Mouse (Mus musculus) right cerebral cortex, postnatal 36 days (tissue): Measurements from ENCODE around the gene Tgm2.

Source experiments
- DNase-seq, 2 experiments: peaks; one replicate each; pipeline ENCODE4 v3.0.0; 2022; ENCODE audit warnings: low spot score in 2 of 2, mixed read lengths in 1 of 2

Tgm2 gene

DNA sequence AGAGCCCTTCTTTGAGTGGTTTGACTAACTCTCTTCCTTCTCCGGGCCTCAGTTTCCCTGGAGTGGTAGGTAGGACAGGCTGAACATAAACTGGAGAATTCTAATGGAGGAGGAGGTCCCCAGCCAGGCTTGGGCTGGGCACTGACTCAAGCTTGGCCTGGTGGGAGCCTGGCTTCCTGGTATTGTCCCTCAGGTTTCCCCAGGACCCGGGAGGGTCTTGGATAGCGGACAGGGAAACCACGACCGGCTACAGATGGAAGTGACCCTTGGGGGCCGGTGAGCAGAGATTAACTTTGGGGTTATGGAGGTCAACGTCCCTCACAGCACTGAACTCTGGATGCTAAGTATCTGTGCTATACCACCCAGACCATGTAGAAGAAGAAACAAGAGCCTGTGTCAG lies 5.0 kb downstream of the Tgm2 start:
- DNase-seq: no peak

DNA sequence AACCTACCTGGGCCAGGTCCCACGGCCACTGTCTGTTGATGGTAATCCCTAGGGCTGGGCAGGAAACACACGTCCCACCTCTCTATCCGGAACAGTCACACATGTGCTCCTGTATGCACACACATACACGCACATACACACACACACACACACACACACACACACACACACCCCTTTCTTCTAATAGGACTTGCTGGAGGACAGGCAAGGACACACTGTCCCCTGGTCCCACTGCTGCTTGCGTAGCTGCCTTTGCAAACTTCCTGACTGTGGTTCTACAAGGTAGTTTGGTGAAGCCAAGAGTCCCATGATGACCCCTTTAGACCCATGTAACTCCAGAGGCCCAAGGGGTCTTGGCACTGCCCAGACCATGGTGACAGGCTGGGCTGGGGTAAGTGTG lies 5.6 kb downstream of the Tgm2 start:
- DNase-seq: no peak

DNA sequence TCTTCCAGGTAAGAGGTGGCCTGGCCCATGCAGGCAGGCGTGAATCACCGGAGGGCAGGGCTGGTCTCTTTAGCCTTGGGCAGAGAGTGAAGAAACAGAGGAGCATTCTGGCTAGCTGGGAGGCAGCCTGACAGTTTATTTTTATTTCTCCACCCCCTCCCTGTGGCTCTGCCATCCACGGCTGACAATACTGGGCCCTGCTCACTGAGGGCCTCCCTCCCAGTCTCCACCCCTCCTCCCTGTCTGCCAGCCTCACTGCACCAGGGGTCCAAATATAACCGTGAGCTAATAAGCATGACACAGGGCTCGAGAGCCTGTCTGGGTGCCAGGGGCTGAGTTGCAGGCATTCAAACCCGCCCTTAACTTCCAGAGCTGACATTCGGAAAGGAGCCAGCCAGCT lies 6.6 kb downstream of the Tgm2 start:
- DNase-seq: peak; percentile 24 to 30

DNA sequence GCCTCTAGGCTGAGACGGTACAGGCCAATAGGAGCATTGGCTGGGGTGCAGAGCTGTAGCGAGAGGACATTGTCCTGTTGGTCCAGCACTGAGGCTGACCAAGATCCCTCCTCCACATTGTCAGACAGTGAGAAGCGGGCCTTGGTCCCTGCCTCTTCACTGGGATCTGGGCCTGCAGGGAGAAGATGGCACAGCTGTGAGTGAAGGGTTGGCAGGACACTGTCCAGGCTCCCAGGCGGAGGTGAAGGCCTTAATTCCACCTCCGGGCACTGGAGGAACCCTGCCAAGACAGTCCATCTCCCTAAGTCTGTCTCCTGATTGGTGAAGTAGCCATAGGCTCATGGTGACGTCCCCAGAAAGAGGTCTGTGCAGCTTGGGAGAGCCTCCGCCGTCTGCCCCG lies 7.5 kb downstream of the Tgm2 start:
- no peak for DNase-seq

DNA sequence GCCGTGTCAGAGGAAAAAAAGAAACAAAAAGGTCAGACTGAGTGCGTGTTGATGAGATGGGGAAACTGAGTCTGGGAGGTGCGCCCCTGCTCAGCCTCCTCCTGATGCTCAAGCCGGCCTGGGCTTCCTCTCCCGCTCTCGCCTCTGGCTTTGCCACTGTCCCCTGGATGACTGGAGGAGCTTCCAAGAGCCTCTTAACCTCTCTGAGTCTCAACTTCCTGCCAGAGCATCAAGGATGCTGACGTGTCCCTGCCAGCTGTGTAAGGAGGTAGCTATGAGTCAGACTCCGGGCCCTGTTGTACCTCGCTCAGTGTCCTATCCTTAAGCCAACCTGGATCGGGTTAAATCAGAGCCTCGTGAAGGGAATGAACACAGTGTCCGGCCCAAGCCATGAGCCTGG lies 8.5 kb downstream of the Tgm2 start:
- no peak for DNase-seq

DNA sequence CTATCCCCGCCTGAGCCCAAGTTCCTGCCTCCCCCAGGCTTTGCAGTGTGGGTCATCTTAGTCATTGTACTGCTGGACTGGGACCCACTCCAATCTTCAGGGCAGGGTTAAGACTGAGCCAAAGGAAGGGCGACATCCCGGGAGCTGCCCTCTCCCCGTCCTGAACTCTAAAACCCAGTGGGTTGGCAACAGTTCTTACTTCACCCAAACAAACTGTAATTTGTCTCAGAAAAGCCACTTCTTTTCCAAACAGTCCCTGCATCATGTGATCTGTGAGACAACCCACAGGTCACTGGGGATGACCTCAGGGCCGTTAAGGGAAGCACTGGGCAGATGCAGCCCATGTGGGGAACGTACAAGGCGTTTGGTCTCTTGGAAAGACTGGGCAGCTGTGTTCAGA lies 10.0 kb downstream of the Tgm2 start:
- DNase-seq: no peak

DNA sequence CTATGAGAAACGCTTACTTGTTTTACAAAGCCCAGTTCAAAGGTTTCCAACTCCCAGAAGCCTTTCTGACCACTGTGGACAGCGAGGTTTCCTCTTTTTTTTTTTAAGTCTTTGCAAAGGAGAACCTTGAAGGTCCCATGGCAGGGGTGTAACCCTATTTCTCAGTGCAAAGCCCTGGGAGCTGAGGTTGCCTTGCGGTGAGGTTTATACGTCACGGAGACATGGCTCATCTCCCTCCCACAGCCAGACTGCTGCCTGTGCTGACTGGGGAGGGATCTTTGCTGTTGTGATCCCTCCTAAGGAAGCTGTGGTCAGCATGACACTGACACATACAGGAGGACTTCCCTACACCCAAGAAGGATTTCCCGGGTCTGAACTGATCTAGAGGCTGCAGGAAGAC lies 13.2 kb downstream of the Tgm2 start:
- DNase-seq: no peak

DNA sequence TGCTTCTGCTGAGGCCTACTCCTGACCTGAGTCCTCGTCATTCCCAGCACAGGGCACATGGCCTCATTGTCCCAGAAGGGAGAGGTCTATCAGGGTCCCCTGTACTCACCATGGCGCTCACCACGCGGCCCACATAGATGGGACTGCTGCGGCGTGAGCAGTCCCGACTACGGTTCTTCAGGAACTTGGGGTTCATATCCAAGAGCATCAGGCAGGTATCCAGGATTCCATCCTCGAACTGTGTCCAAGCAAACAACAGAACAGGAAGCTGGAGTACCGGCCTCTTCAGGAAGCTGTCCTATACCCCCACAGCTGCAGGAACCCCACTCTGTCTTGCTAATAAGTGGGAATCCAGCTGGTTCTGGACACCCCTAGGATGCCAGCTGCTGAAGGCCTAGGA lies 13.9 kb downstream of the Tgm2 start:
- no peak for DNase-seq

DNA sequence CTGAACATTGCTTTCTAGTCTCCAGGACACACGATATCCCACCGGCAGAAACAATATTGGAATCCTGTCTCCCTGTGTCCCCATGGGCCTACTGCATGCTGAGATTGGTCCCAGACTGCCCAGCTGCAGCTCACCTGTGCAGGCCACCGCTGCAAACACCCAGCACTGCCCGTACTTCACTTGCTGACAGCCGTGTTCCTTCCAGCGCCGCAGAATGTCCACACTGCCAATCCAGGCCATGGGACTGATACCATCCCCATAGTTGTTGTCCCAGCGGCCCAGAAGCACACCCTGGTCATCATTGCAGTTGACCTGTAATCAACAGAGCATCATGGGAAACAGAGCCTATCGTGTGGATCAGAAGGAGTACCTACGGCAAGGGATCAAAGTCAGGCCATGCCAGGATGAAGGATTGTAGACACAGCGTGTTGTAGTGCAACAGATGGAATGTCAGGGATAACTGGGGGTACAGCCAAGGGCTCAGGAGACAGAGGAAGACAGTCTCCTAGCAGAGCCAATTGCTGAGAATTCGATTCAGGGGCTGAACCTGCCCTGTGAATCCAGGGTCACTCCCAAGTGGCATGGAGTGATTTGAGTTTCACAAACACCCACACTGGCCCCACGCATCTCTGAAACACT lies 14.9 kb downstream of the Tgm2 start:
- DNase-seq: no peak

DNA sequence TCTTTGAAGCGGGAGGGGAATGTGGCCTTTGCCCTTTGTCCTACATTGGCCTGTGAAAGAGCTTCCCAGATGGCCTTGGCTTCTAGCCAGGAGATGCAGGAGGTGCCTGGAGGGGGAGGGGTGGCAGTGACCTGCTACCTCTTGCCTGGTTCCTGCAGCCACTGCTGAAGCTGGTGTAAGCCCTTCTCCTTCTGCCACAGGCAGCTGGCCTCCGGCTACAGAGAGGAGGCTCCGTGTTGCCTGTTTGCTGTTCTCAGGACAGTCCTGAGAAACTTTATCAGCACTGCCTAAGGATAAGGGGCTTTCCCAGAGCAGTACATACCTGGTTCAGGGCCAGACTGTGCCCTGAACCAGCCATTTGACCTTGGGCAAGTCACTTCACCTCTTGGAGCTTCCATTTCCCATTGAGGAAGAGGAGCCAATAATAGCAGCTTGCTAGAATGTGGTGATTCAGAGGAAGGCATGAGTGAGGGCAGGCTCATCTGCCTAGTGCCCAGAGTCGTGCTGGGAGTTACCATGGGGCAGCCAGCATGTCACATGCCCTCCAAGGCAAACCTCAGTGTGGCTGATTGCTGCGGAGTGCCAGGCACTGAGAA lies 15.7 kb downstream of the Tgm2 start:
- DNase-seq: no peak

DNA sequence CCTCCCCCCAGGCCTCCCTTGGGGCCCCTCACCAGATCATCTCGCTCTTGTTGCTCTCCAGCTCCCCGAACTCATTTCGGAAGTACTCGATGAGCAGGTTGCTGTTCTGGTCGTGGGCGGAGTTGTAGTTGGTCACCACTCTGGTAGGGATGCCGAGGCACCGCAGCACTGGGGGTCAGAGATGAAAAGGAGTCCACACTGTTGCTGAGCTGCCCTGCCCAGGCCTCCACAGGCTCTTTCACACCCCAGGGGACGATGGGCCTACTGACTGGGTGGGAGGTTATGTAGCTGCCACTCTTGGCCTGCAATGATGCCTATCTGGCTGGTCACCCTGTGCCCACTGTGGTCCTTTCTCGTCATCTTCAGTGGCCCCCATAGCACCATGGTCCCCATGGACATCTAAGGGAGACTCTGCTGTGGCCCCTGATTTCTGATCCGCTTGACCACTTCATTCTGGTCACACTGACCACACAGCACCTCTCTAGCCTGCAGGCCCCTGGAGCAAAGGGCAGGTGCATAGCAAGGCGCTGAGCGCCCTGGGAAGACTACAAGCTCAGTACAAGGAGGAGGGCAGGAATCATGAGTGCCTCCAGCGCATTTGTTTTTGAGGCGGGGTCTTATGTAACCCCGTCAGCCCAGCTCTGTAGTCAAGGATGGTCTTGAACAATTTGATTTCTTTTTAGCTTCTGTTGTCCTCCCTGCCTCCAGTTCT lies 16.8 kb downstream of the Tgm2 start:
- no peak for DNase-seq

DNA sequence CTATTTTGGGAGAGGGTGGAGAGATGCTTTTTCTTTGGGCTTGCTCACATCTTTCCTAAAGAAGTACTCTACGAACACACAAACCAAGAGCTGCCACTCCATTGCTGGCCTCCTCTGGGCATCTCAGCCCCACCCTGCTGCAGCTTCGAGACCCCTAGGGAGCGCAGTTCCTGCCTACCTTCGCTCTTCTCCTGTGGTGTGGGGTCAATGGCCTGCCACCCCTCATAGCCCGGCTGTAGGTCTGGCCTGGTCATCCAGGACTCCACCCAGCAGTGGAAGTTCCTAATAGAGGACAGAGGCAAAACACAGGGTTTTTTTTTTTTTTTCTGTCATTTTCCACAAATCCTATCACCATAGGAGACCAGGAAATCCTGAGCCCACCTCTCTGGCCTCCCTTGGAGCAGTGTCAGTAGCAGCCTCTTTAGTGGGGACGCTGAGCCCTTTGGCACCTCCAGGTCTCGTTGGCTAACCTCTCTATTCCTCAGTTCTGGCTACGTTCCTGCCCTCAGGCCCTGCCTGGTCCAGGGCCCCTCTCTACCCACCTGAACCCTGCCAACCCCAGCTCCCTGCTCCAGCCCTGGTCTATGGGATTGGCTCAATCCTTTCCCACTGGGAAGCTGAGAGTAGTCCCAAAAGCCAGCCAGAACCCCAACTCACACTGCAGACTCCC lies 17.6 kb downstream of the Tgm2 start:
- DNase-seq: no peak

DNA sequence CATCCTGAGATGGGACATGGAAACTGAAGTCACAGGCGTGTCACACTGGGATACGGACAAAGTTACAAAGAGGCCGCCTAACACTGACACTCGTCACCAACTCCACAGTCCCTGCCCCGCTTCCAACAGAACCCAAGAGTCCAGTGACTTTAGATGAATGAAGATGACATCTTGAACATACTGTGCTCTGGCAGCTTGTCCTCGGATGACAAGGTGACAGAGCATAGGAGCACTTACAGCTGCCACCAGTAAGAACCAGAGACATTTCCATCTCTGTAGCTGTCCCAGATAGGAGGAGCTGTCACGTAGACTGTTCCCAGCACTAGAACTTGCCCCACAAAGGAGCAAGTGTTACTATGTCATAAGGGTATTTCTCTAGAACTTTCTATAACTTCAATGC lies 18.4 kb downstream of the Tgm2 start:
- no peak for DNase-seq

DNA sequence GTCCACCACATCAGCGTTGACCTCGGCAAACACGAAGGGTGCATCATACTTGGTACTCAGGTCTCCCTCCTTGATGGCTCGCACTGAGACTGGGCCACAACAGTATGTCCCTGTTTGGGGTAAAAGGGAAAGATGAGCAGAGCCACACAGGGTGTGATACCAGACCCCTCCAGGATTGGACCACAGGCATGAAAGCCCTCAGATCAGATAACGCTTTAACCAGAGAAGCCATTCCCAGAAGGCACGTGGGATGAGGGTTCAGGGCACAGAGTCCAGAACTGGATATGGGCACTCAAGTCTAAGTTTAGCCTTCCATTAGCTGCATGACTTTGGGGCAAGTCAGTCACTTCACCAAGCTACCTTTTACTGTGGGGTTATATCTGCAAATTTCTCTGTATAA lies 19.0 kb downstream of the Tgm2 start:
- DNase-seq: no peak

DNA sequence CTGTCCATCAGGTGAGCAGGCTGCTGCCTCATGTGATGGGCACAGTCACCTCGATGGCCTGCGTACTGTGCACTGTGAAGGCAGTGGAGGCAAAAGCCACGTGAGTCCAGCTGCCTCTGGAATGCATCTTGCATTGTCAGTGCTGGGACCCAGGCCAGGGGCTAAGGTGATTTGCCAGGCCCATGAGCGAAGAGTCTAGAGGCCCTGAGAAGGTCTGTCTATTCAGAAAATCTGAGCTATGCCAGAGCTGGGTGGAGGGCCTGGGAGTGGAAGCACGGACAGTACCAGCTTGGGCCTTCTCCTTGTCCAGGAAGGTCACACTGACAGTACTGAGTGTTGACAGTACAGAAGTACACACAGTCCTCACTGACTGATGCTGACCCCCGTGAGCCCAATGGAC lies 23.4 kb downstream of the Tgm2 start:
- no peak for DNase-seq

DNA sequence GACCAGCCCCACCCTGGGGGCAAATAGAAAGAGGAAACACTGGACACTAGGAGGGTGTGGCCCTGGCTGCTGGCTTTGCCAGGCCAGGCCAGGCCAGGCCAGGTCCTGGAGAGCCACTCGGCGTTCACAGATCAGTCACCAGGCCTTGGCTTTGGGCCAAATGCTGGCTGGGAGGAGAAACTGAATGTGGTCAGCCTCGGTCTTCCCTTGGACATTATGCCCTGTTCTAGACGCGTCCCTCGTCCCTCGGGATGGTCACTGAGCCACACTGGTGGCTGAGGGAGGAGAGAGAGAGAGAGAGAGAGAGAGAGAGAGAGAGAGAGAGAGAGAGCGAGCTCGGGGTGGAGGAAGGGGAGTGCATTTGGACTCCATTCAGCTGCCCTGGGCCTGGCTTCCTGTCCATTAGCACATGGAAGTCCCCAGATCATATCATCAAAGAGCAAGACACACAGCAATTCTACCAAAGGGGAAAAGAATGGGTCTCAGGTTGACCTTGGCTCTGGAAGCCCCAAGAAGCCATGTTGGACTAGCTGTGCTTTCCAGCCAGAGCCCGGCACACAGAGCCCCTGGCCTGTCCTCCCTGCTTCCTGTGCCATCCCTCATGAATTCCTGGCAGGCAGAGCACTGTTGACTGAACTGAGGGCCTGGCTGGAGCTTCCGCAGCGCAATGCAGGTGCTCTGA lies 24.4 kb downstream of the Tgm2 start:
- DNase-seq: no peak

DNA sequence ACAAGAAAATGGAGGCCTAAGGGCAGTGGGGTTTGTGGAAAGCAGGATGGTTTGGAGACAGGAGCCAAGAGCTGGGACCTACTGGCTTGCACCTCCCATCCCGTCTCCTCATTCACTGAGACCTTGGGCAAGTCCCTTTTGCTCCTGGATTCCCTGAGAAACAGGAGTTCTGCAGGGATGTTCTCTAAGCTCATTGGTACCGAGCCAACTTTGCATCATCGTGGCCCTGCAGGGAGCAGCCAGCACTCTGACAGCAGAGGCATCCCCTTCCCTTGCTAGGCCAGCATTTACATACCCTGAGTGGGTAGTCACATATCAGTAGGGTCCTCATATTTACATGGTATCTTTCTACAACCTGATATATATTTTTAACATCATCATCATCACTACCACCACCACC lies 25.4 kb downstream of the Tgm2 start:
- DNase-seq: no peak

DNA sequence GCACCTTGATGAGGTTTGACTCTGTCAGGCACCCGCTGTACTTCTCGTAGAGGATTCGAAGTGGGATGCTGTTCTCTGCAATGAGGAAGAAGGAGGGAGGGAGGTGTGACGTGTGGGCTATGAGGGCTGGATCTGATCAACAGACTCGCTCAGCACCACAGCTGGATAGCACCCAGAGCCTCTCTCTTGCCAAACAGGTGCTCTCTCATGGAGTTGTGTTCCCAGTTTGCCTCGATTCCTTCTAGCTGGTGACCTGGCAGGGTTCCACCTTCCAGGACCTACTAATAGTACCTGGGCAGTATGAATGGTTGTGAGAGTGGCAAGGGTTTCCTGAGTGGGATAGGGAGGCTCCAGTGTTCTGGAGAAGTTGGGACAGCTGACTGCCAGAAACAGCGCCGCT lies 26.0 kb downstream of the Tgm2 start:
- no peak for DNase-seq

DNA sequence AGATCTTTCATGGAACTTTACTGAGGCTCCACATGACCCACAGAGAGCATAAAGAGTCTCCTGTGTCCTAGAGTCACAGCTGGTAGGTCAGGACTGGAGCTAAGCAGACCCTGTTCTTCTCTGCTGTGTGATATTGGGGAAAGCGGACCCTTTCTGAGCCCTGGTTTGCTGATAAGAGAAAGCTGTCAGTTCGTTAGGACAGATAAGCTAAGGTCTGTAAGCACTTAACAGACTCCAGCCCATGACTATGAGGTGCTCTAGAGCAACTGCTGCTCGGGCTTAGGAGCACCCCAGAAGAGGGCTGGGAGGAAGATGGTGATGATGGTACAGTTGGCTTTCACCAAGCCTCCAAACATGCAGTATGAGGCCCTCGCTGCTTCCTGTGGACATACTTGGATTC lies 27.1 kb downstream of the Tgm2 start:
- no peak for DNase-seq

DNA sequence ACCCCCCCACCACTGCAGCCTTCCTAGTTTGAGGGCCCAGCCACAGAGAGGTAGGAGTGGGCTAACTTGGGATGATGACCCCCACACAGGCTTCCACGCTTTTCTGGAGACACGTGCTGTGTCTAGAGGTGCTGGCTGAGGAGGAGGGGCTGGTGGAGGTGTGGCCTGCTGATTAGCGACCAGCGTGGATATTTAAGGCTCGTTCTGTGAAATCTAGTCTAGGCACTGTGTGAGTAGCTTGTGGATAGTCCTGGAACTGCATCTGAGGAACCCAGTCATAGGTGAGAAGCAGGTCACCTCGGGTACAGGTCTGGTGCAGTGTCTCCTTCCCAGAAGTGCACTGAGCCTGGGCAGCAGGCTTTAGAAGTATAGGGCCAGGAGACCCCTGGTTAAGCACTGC lies 29.6 kb downstream of the Tgm2 start:
- no peak for DNase-seq

DNA sequence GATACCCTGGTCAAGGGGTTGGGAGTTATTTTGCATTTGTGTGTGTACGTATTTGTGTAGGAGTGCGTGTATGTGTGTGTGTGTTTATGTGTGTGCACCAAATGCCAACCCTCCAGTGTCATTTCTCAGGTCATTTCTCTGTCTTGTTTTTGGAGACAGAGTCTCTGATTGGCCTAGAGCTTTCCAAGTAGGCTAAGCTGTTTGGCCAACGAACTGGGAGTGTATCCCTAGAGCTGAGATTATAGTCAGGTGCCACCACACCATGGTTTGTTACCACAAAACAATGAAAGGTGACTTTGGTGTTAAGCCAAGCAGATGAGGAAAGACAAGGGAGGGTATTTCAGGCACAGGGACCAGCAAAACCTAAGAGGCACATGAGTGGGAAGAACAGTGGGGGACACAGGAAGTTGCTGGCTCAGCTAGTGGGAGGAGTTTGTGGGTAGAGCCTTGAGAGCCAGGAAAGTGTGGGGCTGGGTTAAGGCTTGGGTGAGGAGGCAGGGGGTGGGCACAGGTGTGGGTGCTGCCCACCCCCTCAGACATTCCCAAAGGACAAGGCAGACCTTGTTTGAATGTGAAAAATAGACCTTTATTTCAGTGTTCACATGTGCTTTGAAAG lies 30.3 kb downstream of the Tgm2 start:
- DNase-seq: no peak

DNA sequence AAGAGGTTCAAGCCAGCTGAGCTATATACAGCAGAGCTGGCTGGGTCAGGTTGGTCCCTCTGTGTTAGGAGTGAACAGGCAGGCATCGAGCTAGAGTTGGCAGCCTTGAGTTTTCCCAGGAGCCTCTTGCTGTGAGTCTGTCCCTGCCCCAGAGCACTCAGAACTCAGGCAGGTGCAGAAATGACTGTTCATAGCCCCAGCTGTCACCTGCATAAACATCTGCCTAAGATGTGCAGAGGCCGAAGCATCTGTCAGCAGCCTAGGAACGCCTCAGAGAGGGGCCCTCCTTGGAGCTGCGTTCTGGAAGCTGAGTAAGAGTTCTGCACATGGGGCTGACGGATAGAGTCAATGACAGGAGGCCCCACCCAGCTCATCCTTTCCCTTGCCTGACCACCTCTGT lies 31.3 kb downstream of the Tgm2 start:
- DNase-seq: no peak
